Mouse (Mus musculus) midbrain, postnatal 0 days (tissue): ENCODE data around the gene Postn. TPM values are rescaled to one million over a fixed set of nuclear protein-coding genes. Genes with fewer than 3 reads are reported as not detected.

ENCODE experiments used
- ATAC-seq: fragments of 200-750 bp; cut with Nextera tagmentation; 2 replicates; pipeline ENCODE4 v1.8.0; 2017; ENCODE audit warnings: moderate number of reproducible peaks, mild to moderate bottlenecking, moderate TSS enrichment, moderate library complexity; ENCODE audit not compliant: low FRiP score
- DNase-seq: peaks from one replicate; pipeline ENCODE4 v3.0.0-alpha.2; 2015; ENCODE audit warnings: low spot score
- H3K27ac ChIP-seq: fragments of 300-500 bp; sonication (generic); 2 replicates; pipeline ENCODE4 v1.5.1; 2014; ENCODE audit warnings: low read depth, mild to moderate bottlenecking, low read length, mixed read lengths
- H3K27me3 ChIP-seq: fragments of 300-500 bp; sonication (generic); 2 replicates; pipeline ENCODE4 v1.6.1; 2014; ENCODE audit warnings: low read length, control low read depth, mixed read lengths; ENCODE audit not compliant: insufficient read depth
- H3K36me3 ChIP-seq: fragments of 300-500 bp; sonication (generic); 2 replicates; pipeline ENCODE4 v1.6.1; 2014; ENCODE audit warnings: low read length, control low read depth, mixed read lengths; ENCODE audit not compliant: insufficient read depth
- H3K4me1 ChIP-seq: fragments of 300-500 bp; sonication (generic); 2 replicates; pipeline ENCODE4 v1.6.1; 2014; ENCODE audit warnings: mild to moderate bottlenecking, control low read depth, antibody characterized with exemption, low read length, mixed read lengths; ENCODE audit not compliant: insufficient read depth
- H3K4me2 ChIP-seq: fragments of 300-500 bp; sonication (generic); 2 replicates; pipeline ENCODE4 v1.6.1; 2014; ENCODE audit warnings: low read depth, mild to moderate bottlenecking, low read length, mixed read lengths; ENCODE audit not compliant: poor library complexity, severe bottlenecking
- H3K4me3 ChIP-seq: fragments of 300-500 bp; sonication (generic); 2 replicates; pipeline ENCODE4 v1.5.1; 2014; ENCODE audit warnings: low read depth, mild to moderate bottlenecking, low read length, moderate library complexity
- H3K9ac ChIP-seq: fragments of 300-500 bp; sonication (generic); replicated peaks from 2 replicates; pipeline ENCODE4 v1.6.1; 2014; ENCODE audit warnings: mild to moderate bottlenecking, low read length, moderate library complexity, mixed read lengths; ENCODE audit not compliant: poor library complexity, severe bottlenecking
- H3K9me3 ChIP-seq: fragments of 300-500 bp; sonication (generic); 2 replicates; pipeline ENCODE4 v1.6.1; 2016; ENCODE audit warnings: low read length, control low read depth
- CTCF ChIP-seq: IDR thresholded peaks from 2 replicates; pipeline ENCODE4 v1.5.1; 2016; ENCODE audit warnings: antibody characterized with exemption, mild to moderate bottlenecking
- WGBS: fragments of 180-500 bp; shearing (Covaris S2); extraction: QIAGEN DNeasy Blood & Tissue Kit; methylation state at CpG from one replicate; pipeline ENCODE4 v1.1.7; 2014; 5-methylcytosine and 5-hydroxymethylcytosine counted together
- polyA plus RNA-seq: library from polyadenylated mRNA; unstranded; fragments of >200 nt; fragmentation: Nextera tagmentation; extraction: Ambion mirVana; gene quantifications from 2 replicates; pipeline ENCODE4 v1.2.1, GENCODE M21; 2015
- total RNA-seq: library from RNA; depleted of rRNA; stranded (reverse); fragments of >200 nt; gene quantifications from 2 replicates; pipeline ENCODE4 v1.2.3, GENCODE M21; 2014

Postn gene
- total and polyA plus RNA-seq, 2 experiments from 2014 or later = 10.9 to 17.0 TPM

- Histone ChIP-seq H3K27ac (no peak overlapping the region), H3K4me2 (no peak overlapping the region), H3K9ac (no peak overlapping the region), H3K4me3 (no peak overlapping the region), H3K27me3 (no peaks in the 10 kb centered on the region), H3K9me3 (no peaks in the 10 kb centered on the region), H3K36me3 (no peaks in the 10 kb centered on the region), H3K4me1 (no peaks in the 10 kb centered on the region)
- DNase-seq (no peak), ATAC-seq (no peak)
- 92% methylated on average over 6 of the region's 6 CpGs for WGBS
- no peak for TF ChIP-seq CTCF
Observed at GRCm38 (mm10) chr3:54420983-54421382, 60.1 kb downstream of the Postn start.

GRCm38 (mm10) chr3:54421666-54422065 is 60.8 kb downstream of the Postn start:
- H3K27ac ChIP-seq = no peak overlapping the region
- TF ChIP-seq CTCF = no peak
- H3K9ac ChIP-seq = no peak overlapping the region
- H3K4me2 ChIP-seq = no peak overlapping the region
- H3K36me3 ChIP-seq = no peaks in the 10 kb centered on the region
- no peak overlapping the region for H3K4me3 ChIP-seq
- DNase-seq (no peak), ATAC-seq (no peak)
- H3K27me3 ChIP-seq = no peaks in the 10 kb centered on the region
- no peaks in the 10 kb centered on the region for H3K4me1 ChIP-seq
- WGBS = 95% methylated on average over 2 of the region's 2 CpGs
- H3K9me3 ChIP-seq = no peaks in the 10 kb centered on the region

- no peak for TF ChIP-seq CTCF
- 84% methylated on average over 4 of the region's 4 CpGs for WGBS
- no peaks in the 10 kb centered on the region for H3K36me3 ChIP-seq
- no peak overlapping the region for H3K9ac ChIP-seq
- no peak overlapping the region for H3K4me3 ChIP-seq
- H3K9me3 ChIP-seq = no peaks in the 10 kb centered on the region
- ATAC-seq = no peak
- no peak overlapping the region for H3K27ac ChIP-seq
- no peak overlapping the region for H3K4me2 ChIP-seq
- no peaks in the 10 kb centered on the region for H3K4me1 ChIP-seq
- DNase-seq = no peak
- H3K27me3 ChIP-seq = no peaks in the 10 kb centered on the region
Observed at GRCm38 (mm10) chr3:54424146-54424545, 63.2 kb downstream of the Postn start.

- ATAC-seq (no peak), DNase-seq (no peak)
- no peaks in the 10 kb centered on the region for H3K27me3 ChIP-seq
- H3K36me3 ChIP-seq = no peaks in the 10 kb centered on the region
- TF ChIP-seq CTCF = no peak
- WGBS = 35% methylated on average over 4 of the region's 4 CpGs
- no peak overlapping the region for H3K4me2 ChIP-seq
- H3K27ac ChIP-seq = no peak overlapping the region
- no peak overlapping the region for H3K4me3 ChIP-seq
- H3K4me1 ChIP-seq = no peaks in the 10 kb centered on the region
- H3K9ac ChIP-seq = no peak overlapping the region
- H3K9me3 ChIP-seq = no peaks in the 10 kb centered on the region
Observed at GRCm38 (mm10) chr3:54431663-54432062, 70.8 kb downstream of the Postn start.

- no peaks in the 10 kb centered on the region for H3K36me3 ChIP-seq
- H3K4me2 ChIP-seq = no peak overlapping the region
- H3K4me1 ChIP-seq = no peaks in the 10 kb centered on the region
- no peak overlapping the region for H3K27ac ChIP-seq
- H3K9me3 ChIP-seq = no peaks in the 10 kb centered on the region
- 71% methylated on average over 6 of the region's 6 CpGs for WGBS
- H3K4me3 ChIP-seq = no peak overlapping the region
- DNase-seq (no peak), ATAC-seq (no peak)
- no peaks in the 10 kb centered on the region for H3K27me3 ChIP-seq
- H3K9ac ChIP-seq = no peak overlapping the region
- no peak for TF ChIP-seq CTCF
Observed at GRCm38 (mm10) chr3:54432167-54432566, 71.3 kb downstream of the Postn start.

- 71% methylated on average over 4 of the region's 4 CpGs for WGBS
- ATAC-seq = no peak
- no peak for DNase-seq
- Histone ChIP-seq H3K4me2 (no peak overlapping the region), H3K4me1 (no peaks in the 10 kb centered on the region), H3K36me3 (no peaks in the 10 kb centered on the region), H3K9me3 (no peaks in the 10 kb centered on the region), H3K9ac (no peak overlapping the region), H3K4me3 (no peak overlapping the region), H3K27ac (no peak overlapping the region), H3K27me3 (no peaks in the 10 kb centered on the region)
- TF ChIP-seq CTCF = no peak
Observed at GRCm38 (mm10) chr3:54432605-54433004, 71.7 kb downstream of the Postn start.

GRCm38 (mm10) chr3:54434571-54434970 is 73.7 kb downstream of the Postn start:
- Histone ChIP-seq H3K36me3 (no peaks in the 10 kb centered on the region), H3K27ac (no peak overlapping the region), H3K4me2 (no peak overlapping the region), H3K9ac (no peak overlapping the region), H3K9me3 (no peaks in the 10 kb centered on the region), H3K4me1 (no peaks in the 10 kb centered on the region), H3K27me3 (no peaks in the 10 kb centered on the region), H3K4me3 (no peak overlapping the region)
- DNase-seq (no peak), ATAC-seq (no peak)
- WGBS = 95% methylated on average over 6 of the region's 6 CpGs
- no peak for TF ChIP-seq CTCF
